Mouse (Mus musculus): ENCODE data around the gene Ankrd11.

Gene Ankrd11

GRCm38 (mm10) chr8:122962046-122962445 lies 80.0 kb downstream of the Ankrd11 start:
- no peak for DNase-seq (ENCODE audit: low spot score)

DNA sequence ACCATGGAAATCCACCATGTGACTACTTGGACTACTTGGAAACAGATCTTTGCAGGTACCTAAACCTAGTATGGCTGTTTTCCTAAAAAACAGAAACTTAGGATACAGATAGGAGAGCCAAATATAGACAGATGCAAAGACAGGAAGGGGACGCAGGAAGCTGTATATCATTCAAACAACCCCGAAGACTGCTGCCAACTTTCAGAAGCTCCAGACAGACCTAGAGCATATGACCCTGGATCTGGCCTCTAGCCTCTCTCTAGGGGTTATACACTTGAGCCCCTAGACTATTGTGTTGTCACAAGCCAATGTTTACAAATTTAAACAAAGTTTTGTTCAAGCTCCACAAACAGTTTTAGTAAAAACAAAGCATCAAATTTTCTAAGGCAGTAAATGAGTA lies 80.6 kb downstream of the Ankrd11 start:
- no peak for DNase-seq (ENCODE audit: low spot score)

DNA sequence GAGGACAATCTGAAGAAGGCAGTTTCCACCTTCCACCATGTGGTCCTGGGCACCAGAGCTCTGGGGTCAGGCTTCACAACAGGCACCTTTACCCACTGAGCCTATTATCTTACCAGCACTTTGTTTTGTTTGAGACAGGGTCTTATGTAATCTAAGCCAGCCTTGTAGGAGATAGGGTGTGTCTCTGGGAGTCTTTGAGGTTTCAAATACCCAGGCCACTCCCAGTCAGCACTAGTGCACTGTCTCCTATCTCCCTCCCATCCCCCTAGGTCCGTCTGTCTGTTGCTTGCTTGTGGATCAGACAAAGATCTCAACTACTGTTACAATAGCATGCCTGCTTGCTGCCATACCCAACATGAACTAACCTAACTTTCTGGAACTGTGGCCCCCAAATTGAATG lies 81.1 kb downstream of the Ankrd11 start:
- peak; percentile 53 for DNase-seq (ENCODE audit: low spot score)

- DNase-seq (ENCODE audit: low spot score): no peak
These were observed 81.8 kb downstream of the Ankrd11 start for GRCm38 (mm10) chr8:122960323-122960722.

DNA sequence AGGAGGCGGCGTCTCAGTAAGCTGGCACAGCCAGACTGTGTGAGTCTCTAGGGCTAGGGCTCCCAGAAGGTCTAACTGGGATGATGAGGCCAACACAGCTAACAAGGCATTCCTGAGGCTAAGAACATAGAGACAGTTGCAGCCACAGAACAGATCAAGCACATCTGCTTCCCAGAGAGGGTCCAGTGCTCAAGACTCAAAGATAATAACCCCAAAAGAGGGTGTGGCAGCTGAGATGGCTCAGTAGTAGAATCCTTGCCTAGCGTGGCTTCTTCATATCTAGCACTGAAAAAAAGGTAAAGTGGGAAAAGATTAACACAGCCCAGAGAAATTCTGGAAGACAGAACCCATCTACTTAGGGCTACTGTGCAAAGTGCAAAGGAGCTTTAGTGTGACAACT lies 86.1 kb downstream of the Ankrd11 start:
- no peak for DNase-seq (ENCODE audit: low spot score)

DNA sequence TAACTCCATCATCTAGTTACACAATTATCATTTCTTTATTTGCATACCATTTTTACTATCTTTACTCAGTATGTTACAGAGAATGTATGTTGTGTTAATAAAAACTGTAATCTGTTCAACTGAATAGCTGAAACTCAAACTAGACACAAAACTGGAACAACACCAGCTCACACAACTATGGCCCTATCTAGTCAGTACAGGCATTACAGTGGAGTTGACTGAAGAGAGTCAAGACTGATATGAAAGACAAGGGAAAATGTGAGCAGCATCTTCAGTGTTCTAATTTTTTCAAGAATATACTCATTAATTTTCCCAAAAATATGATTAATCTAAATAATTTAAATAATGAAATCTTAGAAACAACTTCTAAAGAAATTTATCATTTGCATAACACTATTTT lies 86.9 kb downstream of the Ankrd11 start:
- no peak for DNase-seq (ENCODE audit: low spot score)

DNA sequence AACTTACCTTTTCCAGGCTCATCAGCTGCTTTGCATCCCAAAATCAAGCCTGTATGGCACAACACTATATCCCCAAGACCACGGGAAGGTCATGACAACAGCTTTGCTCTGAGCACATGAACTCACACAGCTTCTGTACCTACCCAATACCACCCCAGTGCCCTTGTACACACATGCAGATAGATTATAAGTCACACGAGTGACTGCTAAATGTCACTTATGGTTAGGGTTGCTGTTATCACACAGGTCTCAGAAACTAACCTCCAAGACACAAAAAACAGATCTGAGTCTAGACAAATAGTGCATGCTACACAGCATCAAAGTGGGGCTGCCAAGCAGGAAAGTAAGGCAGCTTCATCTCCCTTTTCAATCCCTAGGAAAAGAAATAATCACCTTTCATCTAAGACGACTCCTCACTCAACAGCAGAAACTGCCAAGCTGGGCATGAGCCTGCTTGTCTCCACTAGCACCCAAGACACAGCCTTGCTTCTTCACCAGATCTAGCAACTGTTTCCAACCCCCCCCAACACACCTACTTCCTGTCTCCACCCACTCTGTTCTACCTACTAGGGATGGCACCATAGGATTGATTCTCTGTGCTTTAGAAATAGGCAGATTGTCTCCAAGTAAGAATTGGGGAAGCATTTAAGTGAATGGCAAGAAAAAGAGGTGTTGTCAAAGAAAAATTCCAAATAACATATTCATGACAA lies 87.8 kb downstream of the Ankrd11 start:
- DNase-seq (ENCODE audit: low spot score): peak; percentile 50

DNA sequence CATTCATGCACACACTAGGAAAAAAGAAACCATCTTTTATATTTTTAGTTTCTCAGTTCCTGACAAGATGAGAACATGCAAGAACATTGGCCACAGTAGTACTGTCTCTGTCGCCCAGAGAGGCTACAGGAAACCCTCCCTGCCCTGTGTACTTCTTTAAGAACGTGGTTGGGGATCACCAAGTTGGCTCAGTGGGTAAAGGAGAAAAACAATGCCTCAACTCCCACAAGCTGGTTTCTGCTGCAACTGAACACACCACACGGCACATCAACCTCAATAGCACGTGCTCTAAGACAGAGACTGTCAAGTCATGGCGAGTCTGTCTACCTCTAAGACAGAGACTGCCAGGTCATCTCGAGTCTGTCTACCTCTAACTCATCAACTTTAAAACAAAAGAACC lies 89.0 kb downstream of the Ankrd11 start:
- peak; percentile 74 for DNase-seq (ENCODE audit: low spot score)

DNA sequence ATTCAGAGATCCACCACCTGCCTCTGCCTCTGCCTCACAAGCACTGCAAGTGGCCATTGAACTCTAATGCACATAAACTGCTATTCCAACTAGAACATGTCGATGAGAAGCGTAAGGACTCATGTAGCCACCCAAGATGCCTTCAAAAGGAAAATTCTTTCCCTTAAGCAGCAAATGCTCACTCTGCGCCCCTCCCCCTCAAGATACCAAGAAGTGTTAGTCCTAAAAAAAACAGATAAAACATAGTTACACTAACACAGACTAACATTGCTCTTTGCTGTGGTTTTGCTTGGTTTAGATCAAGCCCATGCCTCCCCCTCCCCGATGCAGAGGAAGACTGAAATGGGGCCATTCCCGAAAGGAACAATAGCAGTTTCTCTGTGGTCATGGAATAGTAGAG lies 90.6 kb downstream of the Ankrd11 start:
- peak; percentile 26 for DNase-seq (ENCODE audit: low spot score)

GRCm38 (mm10) chr8:122949701-122950100 lies 92.4 kb downstream of the Ankrd11 start:
- no peak for DNase-seq (ENCODE audit: low spot score)

- DNase-seq (ENCODE audit: low spot score): no peak
These were observed 96.3 kb downstream of the Ankrd11 start for GRCm38 (mm10) chr8:122945775-122946174.

- peak; percentile 45 for DNase-seq (ENCODE audit: low spot score)
These were observed 99.0 kb downstream of the Ankrd11 start for GRCm38 (mm10) chr8:122942803-122943713.

GRCm38 (mm10) chr8:122938591-122938990 lies 103.5 kb downstream of the Ankrd11 start:
- peak; percentile 85 for DNase-seq (ENCODE audit: low spot score)

- DNase-seq (ENCODE audit: low spot score): no peak
These were observed 103.9 kb downstream of the Ankrd11 start for GRCm38 (mm10) chr8:122938170-122938569.

DNA sequence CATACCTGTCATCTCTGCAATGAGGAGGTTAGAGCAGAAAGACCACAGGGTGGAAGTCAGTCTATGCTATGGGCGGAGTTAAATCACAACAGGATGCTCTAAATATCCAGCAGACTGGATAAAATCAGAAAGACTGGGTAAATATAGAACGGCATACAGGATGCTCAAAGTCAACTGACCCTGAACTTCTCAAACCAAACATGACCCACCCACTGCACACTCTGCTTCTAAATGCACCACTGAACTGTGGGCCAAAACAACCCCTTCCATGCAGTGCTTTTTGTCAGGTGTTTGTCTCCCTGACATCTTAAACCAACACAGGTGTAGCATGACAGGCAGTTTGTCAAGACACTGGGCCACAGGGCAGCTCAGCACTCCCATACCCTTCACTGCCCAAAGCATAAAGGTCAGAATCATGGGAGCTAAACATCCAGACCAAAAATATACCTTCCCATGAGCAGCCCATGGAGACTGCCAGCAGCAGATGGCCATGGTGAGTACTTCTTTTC lies 104.5 kb downstream of the Ankrd11 start:
- DNase-seq (ENCODE audit: low spot score): peak; percentile 63

- DNase-seq (ENCODE audit: low spot score): no peak
These were observed 106.2 kb downstream of the Ankrd11 start for GRCm38 (mm10) chr8:122935912-122936311.

DNA sequence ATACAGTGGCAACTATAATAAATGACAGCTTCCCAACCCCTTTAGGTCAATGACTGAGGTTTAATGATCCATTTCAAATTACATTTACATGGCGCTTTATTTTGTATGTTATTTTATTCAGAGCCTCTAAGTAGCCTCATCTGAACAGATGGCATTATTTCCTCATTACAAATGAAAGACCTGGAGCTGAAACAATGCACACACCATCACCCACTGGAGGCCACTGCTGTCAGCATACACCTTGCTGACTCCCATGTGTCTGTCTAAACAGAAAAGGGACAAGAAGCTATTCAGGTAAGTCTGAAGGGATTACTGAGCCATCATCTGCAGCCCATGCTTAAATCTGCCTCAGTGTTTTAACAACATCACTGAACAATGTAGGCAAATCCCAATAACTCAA lies 107.0 kb downstream of the Ankrd11 start:
- no peak for DNase-seq (ENCODE audit: low spot score)

- no peak for DNase-seq (ENCODE audit: low spot score)
These were observed 108.1 kb downstream of the Ankrd11 start for GRCm38 (mm10) chr8:122933973-122934372.

- DNase-seq (ENCODE audit: low spot score): no peak
These were observed 109.5 kb downstream of the Ankrd11 start for GRCm38 (mm10) chr8:122932561-122932959.

GRCm38 (mm10) chr8:122931834-122932560 lies 110.1 kb downstream of the Ankrd11 start:
- no peak for DNase-seq (ENCODE audit: low spot score)

DNA sequence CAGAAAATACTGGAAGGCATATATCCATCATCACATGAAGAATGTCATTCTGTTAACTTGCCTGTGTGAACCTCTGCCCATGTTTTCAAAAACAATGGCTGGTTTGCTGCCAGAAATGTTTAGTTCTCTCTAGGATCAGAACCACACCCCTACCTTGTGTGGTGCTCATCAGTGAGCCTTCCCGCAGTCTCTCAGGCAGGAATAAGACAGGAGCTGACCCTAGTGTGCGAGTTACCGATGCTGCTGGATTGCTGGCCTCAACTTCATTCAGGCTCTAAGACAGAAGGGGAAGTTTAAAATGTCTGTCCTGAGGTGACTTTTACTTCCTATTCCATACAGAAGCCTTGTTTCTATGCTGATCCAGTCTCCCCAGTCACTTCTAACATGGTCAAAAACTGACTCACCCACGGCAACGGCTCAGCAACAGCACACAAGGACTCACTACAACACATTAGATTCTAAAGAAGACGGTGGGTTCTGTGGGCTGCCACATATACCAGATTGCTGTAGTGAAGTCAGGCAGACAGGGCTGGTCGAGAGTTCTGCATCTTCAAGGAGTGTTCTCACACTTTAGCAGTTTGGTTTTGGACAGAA lies 113.3 kb downstream of the Ankrd11 start:
- DNase-seq (ENCODE audit: low spot score): peak; percentile 37

- no peak for DNase-seq (ENCODE audit: low spot score)
These were observed 114.2 kb downstream of the Ankrd11 start for GRCm38 (mm10) chr8:122927841-122928240.

Measured in T-cell, adult 2 months (primary cell).